Mouse (Mus musculus) lung, adult 2 months (tissue): ENCODE results near the gene Napepld.

Experiments used
- CTCF ChIP-seq: fragments of 200-500 bp; IDR thresholded peaks from 2 replicates; pipeline ENCODE4 v1.5.1; 2011; ENCODE audit warnings: mild to moderate bottlenecking, low read length, control low read depth; ENCODE audit not compliant: insufficient read depth
- POLR2A ChIP-seq: fragments of 200-500 bp; IDR thresholded peaks from 2 replicates; pipeline ENCODE4 v1.6.1; 2011; ENCODE audit warnings: low read depth, mild to moderate bottlenecking, control low read depth, low read length, borderline replicate concordance; ENCODE audit errors: extremely low read depth

DNA sequence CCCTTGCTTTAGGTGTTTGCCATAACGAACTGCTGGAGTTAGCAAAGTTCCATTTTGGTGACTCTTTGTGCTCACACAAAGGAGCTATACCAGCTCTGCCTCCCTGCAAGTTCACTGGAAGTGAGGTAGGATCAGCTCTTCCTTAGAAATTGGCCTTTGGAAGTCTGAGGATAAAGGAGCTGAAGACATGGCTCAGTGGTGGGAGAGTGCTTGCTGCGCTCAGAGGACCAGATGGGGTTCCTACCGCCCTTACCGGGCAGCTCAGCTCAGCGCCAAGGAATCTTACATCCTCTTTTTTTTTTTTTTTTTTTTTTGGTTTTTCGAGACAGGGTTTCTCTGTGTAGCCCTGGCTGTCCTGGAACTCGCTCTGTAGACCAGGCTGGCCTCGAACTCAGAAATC is 44.8 kb upstream of the Napepld start:
- no peak for TF ChIP-seq CTCF
- TF ChIP-seq POLR2A, result no peak
